Mouse (Mus musculus): ENCODE results near the gene Wfdc9.
"Not testable (repeated sequence)": the region's sequence is repeated elsewhere in the genome, so short reads cannot be mapped to it uniquely, and the experiment has no call there.

The Wfdc9 gene

GRCm38 (mm10) chr2:164615386-164615785 lies 41.0 kb downstream of the Wfdc9 start:
- no peak for DNase-seq

- not testable (repeated sequence) for DNase-seq
Observed at GRCm38 (mm10) chr2:164613471-164613870, 42.9 kb downstream of the Wfdc9 start, which contains the start of the genes Wfdc6b and Wfdc8. Wfdc6b (plus strand) TSS chr2:164613522. Wfdc8 (minus strand) TSS chr2:164613626.

GRCm38 (mm10) chr2:164608781-164609180 lies 47.6 kb downstream of the Wfdc9 start:
- DNase-seq, result no peak

- DNase-seq, result no peak
Observed at GRCm38 (mm10) chr2:164604411-164604810, 52.0 kb downstream of the Wfdc9 start.

- DNase-seq, result no peak
Observed at GRCm38 (mm10) chr2:164603482-164603881, 52.9 kb downstream of the Wfdc9 start.

- DNase-seq, result no peak
Observed at GRCm38 (mm10) chr2:164600179-164600578, 56.2 kb downstream of the Wfdc9 start.
